Mouse (Mus musculus) kidney, postnatal 0 days (tissue): Measurements from ENCODE around the gene Poglut1. TPM values are rescaled to one million over a fixed set of nuclear protein-coding genes. Genes with fewer than 3 reads are reported as not detected.

Experiments used
- ATAC-seq: fragments of 200-750 bp; cut with Nextera tagmentation; replicated peaks from 2 replicates; pipeline ENCODE4 v1.8.0; 2017; ENCODE audit warnings: low read depth, moderate number of reproducible peaks, moderate TSS enrichment, moderate library complexity; ENCODE audit not compliant: low FRiP score
- DNase-seq: peaks from one replicate; pipeline ENCODE4 v3.0.0-alpha.2; 2016; ENCODE audit warnings: low spot score
- H3K27ac ChIP-seq: fragments of 300-500 bp; sonication (generic); 2 replicates; pipeline ENCODE4 v1.5.1; 2014; ENCODE audit warnings: mild to moderate bottlenecking
- H3K27me3 ChIP-seq: fragments of 300-500 bp; sonication (generic); 2 replicates; pipeline ENCODE4 v1.6.1; 2014; ENCODE audit warnings: low read length, mixed read lengths; ENCODE audit not compliant: insufficient read depth
- H3K36me3 ChIP-seq: fragments of 300-500 bp; sonication (generic); 2 replicates; pipeline ENCODE4 v1.6.1; 2014; ENCODE audit warnings: low read length, mixed read lengths; ENCODE audit not compliant: insufficient read depth
- H3K4me1 ChIP-seq: fragments of 300-500 bp; sonication (generic); replicated peaks from 2 replicates; pipeline ENCODE4 v1.6.1; 2014; ENCODE audit warnings: antibody characterized with exemption, low read length, mixed read lengths; ENCODE audit not compliant: insufficient read depth
- H3K4me2 ChIP-seq: fragments of 300-500 bp; sonication (generic); 2 replicates; pipeline ENCODE4 v1.6.1; 2014; ENCODE audit warnings: mild to moderate bottlenecking, low read length, moderate library complexity, mixed read lengths
- H3K4me3 ChIP-seq: fragments of 300-500 bp; sonication (generic); replicated peaks from 2 replicates; pipeline ENCODE4 v1.5.1; 2014; ENCODE audit warnings: low read depth, low read length
- H3K9ac ChIP-seq: fragments of 300-500 bp; sonication (generic); 2 replicates; pipeline ENCODE4 v1.6.1; 2014; ENCODE audit warnings: low read depth, low read length
- H3K9me3 ChIP-seq: fragments of 300-500 bp; sonication (generic); replicated peaks from 2 replicates; pipeline ENCODE4 v1.6.1; 2016; ENCODE audit warnings: low read length, inconsistent platforms, mixed read lengths
- CTCF ChIP-seq: IDR thresholded peaks from 2 replicates; pipeline ENCODE4 v1.5.1; 2016; ENCODE audit warnings: antibody characterized with exemption, low read depth, mild to moderate bottlenecking, moderate library complexity
- WGBS: fragments of 180-500 bp; shearing (Covaris S2); extraction: QIAGEN DNeasy Blood & Tissue Kit; methylation state at CpG from one replicate; pipeline ENCODE4 v1.1.7; 2014; 5-methylcytosine and 5-hydroxymethylcytosine counted together
- polyA plus RNA-seq: library from polyadenylated mRNA; unstranded; fragments of >200 nt; fragmentation: Nextera tagmentation; extraction: Ambion mirVana; gene quantifications from 2 replicates; pipeline ENCODE4 v1.2.1, GENCODE M21; 2015

The Poglut1 gene
- polyA plus RNA-seq, 1 experiment from 2014 or later = 43.2 TPM

DNA sequence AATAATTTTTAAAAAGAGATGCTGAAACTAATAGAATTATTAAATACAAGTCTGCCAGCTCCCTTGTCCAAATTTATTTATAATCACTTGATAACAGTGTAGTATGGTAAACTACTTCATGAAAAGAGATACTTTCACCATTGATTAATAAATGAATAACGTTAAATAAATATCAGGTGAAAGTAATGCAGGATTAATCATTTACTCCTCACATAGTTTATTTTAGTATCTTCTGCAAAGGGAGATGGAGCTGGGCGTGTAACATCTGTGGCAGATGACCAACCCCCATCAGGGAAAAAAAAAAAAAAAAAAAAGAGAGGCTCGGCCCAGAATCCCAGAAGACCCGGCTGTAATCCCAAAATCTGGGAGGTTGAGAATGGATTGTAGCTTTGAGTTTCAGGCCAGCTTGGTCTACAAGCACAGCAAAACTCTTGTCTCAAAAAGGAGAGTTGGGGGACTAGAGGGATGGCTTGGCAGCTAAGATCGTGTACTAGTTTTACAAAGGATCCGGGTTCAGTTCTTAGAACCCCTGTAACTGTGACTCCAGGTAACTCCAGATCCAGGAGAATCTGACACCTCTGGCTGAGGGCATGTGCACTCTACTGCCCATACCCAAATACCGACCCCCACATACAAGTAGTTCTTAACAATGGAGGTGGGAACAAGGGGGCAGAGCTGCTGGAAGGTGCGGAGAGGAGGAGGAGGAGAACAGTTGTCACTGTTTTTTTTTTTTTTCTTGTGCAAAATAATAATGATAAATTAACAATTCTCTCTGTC lies 28.7 kb downstream of the Poglut1 start:
- H3K9me3 ChIP-seq = no peaks in the 10 kb centered on the region
- peaks cover 14% of the 10 kb centered on the region for H3K36me3 ChIP-seq
- 26% methylated on average over 8 of the region's 8 CpGs for WGBS
- no peaks in the 10 kb centered on the region for H3K4me1 ChIP-seq
- peak overlapping the region; percentile 90; the same call in 1 of the 2 replicates for H3K9ac ChIP-seq
- ATAC-seq (no peak), DNase-seq (peak; percentile 13)
- TF ChIP-seq CTCF = no peak
- no peak overlapping the region for H3K27ac ChIP-seq
- H3K27me3 ChIP-seq = no peaks in the 10 kb centered on the region
- peak overlapping the region; percentile 66 for H3K4me2 ChIP-seq
- peak overlapping the region; percentile 89 for H3K4me3 ChIP-seq

DNA sequence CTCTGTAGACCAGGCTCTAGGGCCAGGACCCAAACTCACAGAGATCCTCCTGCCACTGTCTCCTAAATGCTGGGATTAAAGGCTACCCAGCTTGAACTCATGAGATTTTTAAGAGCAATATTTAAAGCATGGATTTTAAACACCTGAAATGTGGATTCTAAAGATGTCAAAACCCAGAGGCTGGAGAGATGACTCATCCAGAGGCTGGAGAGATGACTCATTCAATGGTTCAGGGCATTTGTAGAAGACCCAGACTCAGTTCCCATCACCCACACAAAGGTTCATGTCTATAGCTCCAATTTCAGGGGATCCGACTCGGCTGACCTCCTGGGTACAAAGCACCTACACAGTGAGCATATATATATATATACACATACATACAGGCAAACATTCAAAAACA lies 30.9 kb downstream of the Poglut1 start:
- peaks cover 21% of the 10 kb centered on the region for H3K36me3 ChIP-seq
- TF ChIP-seq CTCF = no peak
- 100% methylated on average over 2 of the region's 2 CpGs for WGBS
- no peak overlapping the region for H3K9ac ChIP-seq
- H3K9me3 ChIP-seq = no peaks in the 10 kb centered on the region
- H3K4me2 ChIP-seq = no peak overlapping the region
- H3K27me3 ChIP-seq = no peaks in the 10 kb centered on the region
- no peak overlapping the region for H3K27ac ChIP-seq
- ATAC-seq (no peak), DNase-seq (no peak)
- no peaks in the 10 kb centered on the region for H3K4me1 ChIP-seq
- no peak overlapping the region for H3K4me3 ChIP-seq

DNA sequence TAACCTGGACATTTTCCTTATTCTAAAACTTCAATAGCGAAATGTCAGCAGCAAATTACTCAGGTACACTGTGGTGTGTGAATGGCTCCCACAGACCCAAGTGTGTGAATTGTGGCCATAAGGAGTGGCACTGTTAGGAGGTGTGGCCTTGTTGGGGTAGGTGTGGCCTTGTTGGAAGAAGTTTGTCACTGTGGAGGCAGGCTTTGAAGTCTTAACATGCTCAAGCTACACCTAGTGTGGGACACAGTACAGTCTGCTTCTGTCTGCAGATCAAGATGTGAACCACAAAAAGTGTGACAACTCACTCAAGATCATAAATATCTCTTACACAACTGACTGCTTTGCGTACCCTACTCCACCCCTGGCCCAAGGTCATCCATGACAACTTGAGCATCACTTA lies 39.2 kb downstream of the Poglut1 start:
- Histone ChIP-seq H3K9me3 (no peaks in the 10 kb centered on the region), H3K36me3 (peaks cover 10% of the 10 kb centered on the region), H3K4me3 (no peak overlapping the region), H3K27ac (no peak overlapping the region), H3K27me3 (no peaks in the 10 kb centered on the region), H3K4me2 (no peak overlapping the region), H3K4me1 (no peaks in the 10 kb centered on the region), H3K9ac (no peak overlapping the region)
- ATAC-seq = no peak
- no peak for TF ChIP-seq CTCF
- DNase-seq = no peak
- 90% methylated on average over 2 of the region's 2 CpGs for WGBS

DNA sequence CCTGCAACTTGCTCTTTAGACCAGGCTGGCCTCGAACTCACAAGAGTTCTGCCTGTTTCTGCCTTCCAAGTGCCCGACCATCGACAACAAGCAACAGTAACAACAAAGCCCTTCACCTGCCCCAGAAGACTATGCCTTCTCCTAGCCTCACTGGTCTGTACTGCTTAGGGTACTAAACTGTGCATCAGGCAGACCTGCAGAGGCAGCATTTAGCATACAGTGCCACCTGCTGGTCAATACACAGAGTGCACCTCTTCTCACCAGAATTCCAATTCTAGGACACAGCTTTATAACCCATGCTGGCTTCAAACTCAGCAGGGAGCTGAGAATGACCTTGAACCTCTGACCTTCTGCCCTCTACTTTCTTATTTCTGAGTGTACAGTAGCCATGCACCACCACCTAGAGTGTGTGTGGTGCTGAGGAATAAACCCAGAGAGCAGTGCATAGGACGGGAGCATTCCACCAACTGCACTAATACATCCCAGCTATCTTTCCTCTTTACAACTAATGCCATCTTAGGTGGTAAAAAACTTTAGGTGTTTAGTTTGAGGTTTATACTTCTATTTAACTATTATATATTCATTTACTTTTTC lies 43.9 kb downstream of the Poglut1 start:
- Histone ChIP-seq H3K9ac (no peak overlapping the region), H3K4me2 (no peak overlapping the region), H3K27me3 (no peaks in the 10 kb centered on the region), H3K4me1 (no peaks in the 10 kb centered on the region), H3K4me3 (no peak overlapping the region), H3K27ac (no peak overlapping the region), H3K9me3 (no peaks in the 10 kb centered on the region), H3K36me3 (peaks cover 21% of the 10 kb centered on the region; the same call in 1 of the 2 replicates)
- WGBS = 74% methylated on average over 4 of the region's 4 CpGs
- peak; percentile 97 for TF ChIP-seq CTCF
- ATAC-seq (peak; percentile 76), DNase-seq (peak; percentile 88)

DNA sequence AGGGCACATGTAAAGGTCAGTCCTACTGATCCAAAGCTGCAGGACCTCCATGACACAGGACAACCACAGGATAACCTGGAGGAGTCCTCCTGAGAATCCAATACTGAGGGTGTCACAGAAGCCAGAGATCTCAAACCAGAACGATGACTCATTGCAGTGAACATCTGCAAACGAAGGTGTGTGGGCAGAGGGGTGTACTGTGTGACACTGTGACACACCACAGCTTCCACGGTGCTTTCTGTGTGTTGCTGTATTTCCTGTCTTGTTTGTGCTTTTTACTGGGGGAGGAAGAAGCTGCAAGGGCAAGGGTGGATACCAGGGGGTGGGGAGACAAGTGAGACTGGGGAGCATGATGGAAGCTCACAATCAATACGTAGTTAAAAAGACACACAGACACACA lies 46.5 kb downstream of the Poglut1 start:
- H3K9ac ChIP-seq = no peak overlapping the region
- H3K27ac ChIP-seq = no peak overlapping the region
- no peaks in the 10 kb centered on the region for H3K4me1 ChIP-seq
- no peak overlapping the region for H3K4me3 ChIP-seq
- no peaks in the 10 kb centered on the region for H3K9me3 ChIP-seq
- no peak for DNase-seq
- peaks cover 21% of the 10 kb centered on the region; the same call in 1 of the 2 replicates for H3K36me3 ChIP-seq
- no peak for TF ChIP-seq CTCF
- no peak overlapping the region for H3K4me2 ChIP-seq
- WGBS = 87% methylated on average over 4 of the region's 4 CpGs
- no peak for ATAC-seq
- no peaks in the 10 kb centered on the region for H3K27me3 ChIP-seq

- WGBS = 92% methylated on average over 10 of the region's 10 CpGs
- Histone ChIP-seq H3K4me3 (no peak overlapping the region), H3K4me1 (no peaks in the 10 kb centered on the region), H3K9ac (no peak overlapping the region), H3K36me3 (peaks cover 26% of the 10 kb centered on the region), H3K9me3 (no peaks in the 10 kb centered on the region), H3K27ac (no peak overlapping the region), H3K4me2 (no peak overlapping the region), H3K27me3 (no peaks in the 10 kb centered on the region)
- DNase-seq (no peak), ATAC-seq (no peak)
- no peak for TF ChIP-seq CTCF
Measured at GRCm38 (mm10) chr16:38502469-38502868, 47.6 kb downstream of the Poglut1 start.
